Mouse (Mus musculus) Patski (cell line): Measurements from ENCODE around the gene Cryba2. TPM values are rescaled to one million over a fixed set of nuclear protein-coding genes. Genes with fewer than 3 reads are reported as not detected.

Experiments
- ATAC-seq: fragments of 100-300 bp; one replicate; pipeline ENCODE4 v1.8.0; 2021
- CTCF ChIA-PET: fragments of 350-600 bp; sonication (Branson Sonifier 250); formaldehyde crosslinking; loops from one replicate; lab custom pipeline; 2022; ENCODE audit warnings: inconsistent platforms; lab: Charles Lee
- POLR2A ChIA-PET: fragments of 350-600 bp; sonication (Branson Sonifier 250); formaldehyde crosslinking; loops from one replicate; lab custom pipeline; 2022; ENCODE audit warnings: antibody characterized with exemption, inconsistent platforms; lab: Charles Lee
- DNase-seq: peaks from one replicate; pipeline ENCODE4 v3.0.0-alpha.2; 2011; ENCODE audit warnings: low read depth, low spot score
- H3K27me3 ChIP-seq: fragments of 371-371 bp; one replicate; pipeline ENCODE4 v1.5.1; 2021
- CTCF ChIP-seq: fragments of 100-300 bp; IDR thresholded peaks from one replicate; pipeline ENCODE4 v1.5.1; 2021
- in situ Hi-C: fragments of 300-500 bp; cut with MboI; formaldehyde crosslinking; loops from 3 replicates; pipeline ENCODE4 v1.11.1; 2018; ENCODE audit warnings: low pct_unique_long_range_greater_than_20kb, mixed read lengths
- polyA plus RNA-seq: library from polyadenylated mRNA; unstranded; gene quantifications from one replicate; pipeline ENCODE4 v1.2.3, GENCODE M21; 2021

Gene Cryba2
- polyA plus RNA-seq, 1 experiment from 2014 or later: not detected

DNA sequence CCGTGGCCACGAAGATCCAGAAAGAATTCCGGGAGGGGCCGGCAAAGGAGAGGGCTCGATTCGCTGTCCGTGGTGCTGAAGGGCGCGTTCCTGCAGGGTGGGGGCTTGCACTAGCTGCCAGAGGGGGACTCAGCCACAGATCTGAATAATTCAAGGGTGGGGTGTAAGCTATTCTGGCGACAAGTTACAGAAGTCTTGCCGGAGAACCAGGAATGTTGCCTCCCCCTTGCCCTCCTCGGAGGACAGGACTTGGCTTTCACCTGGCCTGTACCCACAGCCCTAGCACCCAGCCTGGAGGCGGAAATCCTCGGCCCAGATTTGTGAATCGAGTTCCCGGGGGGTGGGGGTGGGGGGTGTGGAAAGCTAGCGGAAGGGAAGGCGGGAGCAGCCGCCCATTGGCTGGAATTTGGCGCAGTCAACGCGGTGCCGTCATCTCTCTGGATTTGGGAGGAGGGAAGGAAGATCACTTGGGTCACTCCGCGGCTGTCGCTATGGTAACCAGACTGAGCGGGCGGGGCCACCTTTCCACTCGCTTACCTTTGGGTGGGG is 34.7 kb downstream of the Cryba2 start:
- peaks cover 51% of the 10 kb centered on the region for H3K27me3 ChIP-seq
- POLR2A ChIA-PET: no interaction called here
- no peak for ATAC-seq
- in situ Hi-C loops: no loop called here
- TF ChIP-seq CTCF: no peak
- CTCF ChIA-PET: no interaction called here
- no peak for DNase-seq

DNA sequence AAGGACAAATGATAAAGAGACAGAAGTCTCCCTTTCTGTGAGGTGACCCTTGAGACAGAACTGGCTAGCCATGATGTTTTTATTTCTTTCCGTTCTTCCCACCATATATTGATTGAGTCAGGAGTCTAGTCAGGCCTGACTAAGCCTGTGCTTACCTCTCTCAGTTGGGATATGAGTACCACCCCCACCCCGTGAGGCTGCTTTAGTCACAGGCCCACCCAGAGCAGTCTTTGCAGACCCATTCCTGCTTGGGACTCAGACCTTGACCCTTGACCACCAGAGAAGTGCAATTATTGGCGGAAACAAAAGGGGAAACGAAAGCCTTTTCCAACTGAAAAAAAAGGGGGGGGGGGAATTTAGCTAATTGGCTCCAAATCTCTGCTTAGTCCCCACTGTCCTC is 35.3 kb downstream of the Cryba2 start:
- POLR2A ChIA-PET: no interaction called here
- DNase-seq (no peak), ATAC-seq (no peak)
- in situ Hi-C loops: no loop called here
- CTCF ChIA-PET: no interaction called here
- peaks cover 56% of the 10 kb centered on the region for H3K27me3 ChIP-seq
- no peak for TF ChIP-seq CTCF

DNA sequence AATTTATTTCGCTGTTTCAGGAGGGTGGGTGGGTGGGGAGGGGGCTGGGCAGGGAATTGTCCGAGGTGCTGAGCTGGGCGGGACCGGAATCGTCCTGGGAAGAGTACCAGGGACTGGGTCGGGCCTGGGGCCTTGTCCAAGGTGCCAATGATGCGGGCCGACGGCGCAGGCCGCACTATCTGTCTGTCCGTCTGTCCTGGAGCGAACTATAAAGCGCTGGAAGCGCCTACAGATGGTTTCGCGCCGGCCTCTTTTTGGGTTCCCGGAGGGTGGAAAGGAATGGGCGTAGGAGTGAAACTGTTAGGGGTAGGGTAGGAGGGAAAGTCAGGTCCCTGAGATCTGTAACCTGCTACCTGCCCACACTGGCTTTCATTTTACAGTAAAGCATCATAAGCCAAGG is 35.7 kb downstream of the Cryba2 start:
- ATAC-seq: no peak
- ChIA-PET POLR2A (no interaction called here), CTCF (no interaction called here)
- in situ Hi-C loops: no loop called here
- no peak for DNase-seq
- peaks cover 59% of the 10 kb centered on the region for H3K27me3 ChIP-seq
- no peak for TF ChIP-seq CTCF

- in situ Hi-C loops: no loop called here
- TF ChIP-seq CTCF: no peak
- ChIA-PET CTCF (no interaction called here), POLR2A (no interaction called here)
- no peak for ATAC-seq
- no peak for DNase-seq
- peaks cover 60% of the 10 kb centered on the region for H3K27me3 ChIP-seq
Measured at GRCm38 (mm10) chr1:74856791-74857190, 36.2 kb downstream of the Cryba2 start.

GRCm38 (mm10) chr1:74856439-74856720 is 36.6 kb downstream of the Cryba2 start:
- CTCF ChIA-PET: no interaction called here
- no peak for TF ChIP-seq CTCF
- ATAC-seq: no peak
- POLR2A ChIA-PET: no interaction called here
- DNase-seq: no peak
- in situ Hi-C loops: no loop called here
- peaks cover 63% of the 10 kb centered on the region for H3K27me3 ChIP-seq

DNA sequence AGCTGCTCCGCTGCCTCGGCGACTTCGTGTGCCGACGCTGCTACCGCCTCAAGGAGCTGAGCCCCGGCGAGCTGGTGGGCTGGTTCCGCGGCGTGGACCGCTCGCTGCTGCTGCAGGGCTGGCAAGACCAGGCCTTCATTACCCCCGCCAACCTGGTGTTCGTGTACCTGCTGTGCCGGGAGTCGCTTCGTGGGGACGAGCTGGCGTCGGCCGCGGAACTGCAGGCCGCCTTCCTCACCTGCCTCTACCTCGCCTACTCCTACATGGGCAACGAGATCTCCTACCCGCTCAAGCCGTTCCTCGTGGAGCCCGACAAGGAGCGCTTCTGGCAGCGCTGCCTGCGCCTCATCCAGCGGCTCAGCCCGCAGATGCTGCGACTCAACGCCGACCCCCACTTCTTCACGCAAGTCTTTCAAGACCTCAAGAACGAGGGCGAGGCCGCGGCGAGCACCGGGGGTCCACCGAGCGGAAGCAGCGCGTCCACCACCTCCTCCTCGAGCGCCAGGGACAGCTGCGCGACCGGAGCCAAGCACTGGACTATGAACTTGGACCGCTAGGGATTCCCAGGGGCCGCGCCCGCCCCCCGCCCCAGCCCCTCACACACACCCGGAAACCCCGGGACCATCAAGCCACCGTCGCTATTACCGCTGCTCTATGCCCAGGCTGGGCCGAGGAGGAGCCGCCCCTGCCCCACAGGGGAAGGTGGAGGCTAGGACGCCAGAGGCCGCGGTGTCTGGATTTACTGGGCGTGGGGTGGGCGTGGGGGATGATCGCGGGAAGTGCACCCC is 37.1 kb downstream of the Cryba2 start:
- in situ Hi-C loops: no loop called here
- POLR2A ChIA-PET: no interaction called here
- H3K27me3 ChIP-seq: peaks cover 66% of the 10 kb centered on the region
- no peak for ATAC-seq
- no peak for DNase-seq
- CTCF ChIA-PET: no interaction called here
- TF ChIP-seq CTCF: no peak

GRCm38 (mm10) chr1:74855156-74855555 is 37.8 kb downstream of the Cryba2 start:
- DNase-seq (no peak), ATAC-seq (no peak)
- POLR2A ChIA-PET: no interaction called here
- peaks cover 71% of the 10 kb centered on the region for H3K27me3 ChIP-seq
- no peak for TF ChIP-seq CTCF
- CTCF ChIA-PET: no interaction called here
- in situ Hi-C loops: no loop called here

GRCm38 (mm10) chr1:74854306-74855056 is 38.5 kb downstream of the Cryba2 start, which contains the start of gene Cdk5r2:
TSS of gene Cdk5r2 (plus strand) at chr1:74854934.
- ATAC-seq: no peak
- peak; percentile 9 for DNase-seq
- in situ Hi-C loops: no loop called here
- ChIA-PET POLR2A (no interaction called here), CTCF (no interaction called here)
- peaks cover 69% of the 10 kb centered on the region for H3K27me3 ChIP-seq
- no peak for TF ChIP-seq CTCF

DNA sequence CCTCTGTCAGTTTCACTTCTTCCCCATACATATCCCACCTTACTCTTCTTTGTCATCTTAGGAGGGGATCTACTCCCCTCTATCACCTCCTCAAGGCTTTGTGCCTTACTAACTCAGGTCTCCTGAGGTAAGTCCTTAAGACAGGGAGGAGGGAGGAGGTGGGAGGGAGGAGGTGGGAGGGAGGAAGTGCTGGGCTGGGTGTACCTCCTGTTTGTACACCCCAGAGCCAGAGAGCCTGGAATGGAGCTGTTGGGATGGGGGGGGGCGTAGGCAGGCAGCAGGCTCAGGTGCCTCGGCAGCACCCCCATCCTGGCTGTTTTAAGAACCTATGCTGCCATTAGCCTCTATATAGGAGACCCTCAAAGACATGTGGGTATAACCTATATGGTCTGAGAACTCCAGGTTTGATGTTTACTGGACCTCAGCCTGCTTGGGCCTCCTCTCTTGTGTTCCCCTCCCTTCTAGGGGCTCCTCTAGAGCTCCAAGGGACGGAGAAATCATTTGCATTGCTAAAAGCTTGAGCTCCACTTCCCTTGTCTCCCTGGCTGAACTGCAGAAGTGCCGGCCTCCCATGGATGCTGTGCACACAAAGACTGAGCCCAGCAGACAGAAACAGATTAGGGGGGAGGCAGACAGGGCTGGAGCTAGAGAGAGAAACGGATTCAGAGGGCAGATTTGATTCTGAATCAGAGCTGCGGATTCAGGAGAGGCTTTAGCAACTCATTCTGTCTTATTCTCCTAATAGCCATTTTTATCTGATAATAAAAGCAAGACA is 41.8 kb downstream of the Cryba2 start:
- ATAC-seq: no peak
- no peak for TF ChIP-seq CTCF
- CTCF ChIA-PET: interaction anchor here (0.9 to 1.0 kb wide), 2 partner anchors 18 to 43 kb away, joined by 3 read pairs; no protein-coding TSS in a partner anchor
- peaks cover 72% of the 10 kb centered on the region for H3K27me3 ChIP-seq
- no peak for DNase-seq
- in situ Hi-C loops: no loop called here
- POLR2A ChIA-PET: no interaction called here

GRCm38 (mm10) chr1:74850251-74850650 is 42.7 kb downstream of the Cryba2 start:
- ChIA-PET CTCF (no interaction called here), POLR2A (no interaction called here)
- ATAC-seq (no peak), DNase-seq (no peak)
- TF ChIP-seq CTCF: no peak
- H3K27me3 ChIP-seq: peaks cover 71% of the 10 kb centered on the region
- in situ Hi-C loops: no loop called here
